Mouse (Mus musculus): ENCODE results near the gene Prr5. TPM values are rescaled to one million over a fixed set of nuclear protein-coding genes. Genes with fewer than 3 reads are reported as not detected.

Gene Prr5
- total RNA-seq, 2 experiments from 2014 or later, result 18.6 to 20.6 TPM

DNA sequence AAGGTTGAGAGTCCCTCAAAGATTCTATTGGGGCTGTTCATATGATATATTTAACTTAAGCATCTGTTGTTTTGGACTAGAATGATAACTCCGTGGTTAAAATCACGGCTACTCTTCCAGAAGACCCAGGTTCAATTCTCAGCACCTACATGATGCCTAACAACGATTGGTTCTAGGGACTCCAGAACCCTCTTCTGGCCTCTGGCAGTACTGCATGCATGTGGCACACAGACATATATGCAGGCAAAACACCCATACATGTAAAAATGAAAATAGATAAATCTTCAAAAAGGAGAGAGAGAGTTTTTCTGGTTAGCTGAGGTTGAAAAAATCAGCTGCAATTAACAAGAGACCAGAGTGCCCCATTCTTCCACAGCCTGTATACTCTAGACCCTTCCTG lies 12.7 kb upstream of the Prr5 start:
- no peak for DNase-seq (ENCODE audit: low spot score in 2 of 2)

DNA sequence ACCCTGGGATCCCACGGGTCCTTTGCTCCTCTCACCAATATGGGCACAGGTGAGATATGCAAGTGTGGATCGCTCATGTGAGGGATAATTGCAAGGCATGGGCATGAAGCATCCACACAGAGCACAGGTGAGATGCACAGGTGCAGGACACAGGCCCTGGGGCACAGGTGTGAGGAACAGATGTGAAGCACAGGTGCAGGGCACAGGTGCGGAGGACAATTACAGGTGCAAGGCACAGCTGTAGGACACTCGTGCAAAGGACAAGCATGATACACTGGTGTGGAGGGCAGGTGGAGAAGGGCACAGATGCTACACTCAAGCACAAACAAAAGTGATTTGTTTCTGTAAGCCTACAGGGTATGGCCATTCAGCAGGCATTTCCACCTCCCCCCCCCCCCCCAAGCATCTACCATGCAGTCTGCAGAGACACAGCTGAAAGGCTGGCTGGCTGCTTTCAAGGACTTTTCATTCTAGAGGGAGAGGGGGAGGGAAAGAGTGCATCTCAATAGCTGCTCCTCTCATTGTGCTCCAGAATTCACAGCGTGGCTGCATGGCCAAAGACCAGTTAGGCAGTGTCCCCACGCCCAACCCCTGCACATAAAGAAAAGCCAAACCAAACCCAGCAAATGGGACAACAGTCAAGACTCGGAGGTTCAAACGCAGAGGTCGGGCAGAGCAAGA lies 11.9 kb upstream of the Prr5 start:
- no peak for DNase-seq (ENCODE audit: low spot score in 2 of 2)

GRCm38 (mm10) chr15:84658655-84659054 lies 10.8 kb upstream of the Prr5 start:
- no peak for DNase-seq (ENCODE audit: low spot score in 2 of 2)

DNA sequence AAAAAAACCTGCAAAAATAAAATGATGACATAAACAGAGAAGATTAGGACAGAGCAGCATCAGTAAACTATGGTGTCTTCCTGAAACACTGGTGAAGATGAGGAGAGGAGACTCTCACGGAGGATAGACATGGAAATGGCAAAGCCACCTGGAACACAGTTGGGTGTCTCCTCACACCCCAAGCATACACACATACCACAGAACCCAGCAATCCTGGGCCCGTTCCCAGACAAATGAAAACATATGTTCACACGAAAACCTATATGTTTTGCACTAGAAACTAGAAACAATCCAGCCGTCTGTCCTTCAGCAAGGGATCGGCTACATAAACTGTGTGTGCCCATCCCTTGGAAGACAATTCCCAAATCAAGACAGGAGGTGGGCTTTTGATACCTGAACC lies 9.6 kb upstream of the Prr5 start:
- no peak for DNase-seq (ENCODE audit: low spot score in 2 of 2)

GRCm38 (mm10) chr15:84661274-84661673 lies 8.1 kb upstream of the Prr5 start:
- no peak for DNase-seq (ENCODE audit: low spot score in 2 of 2)

DNA sequence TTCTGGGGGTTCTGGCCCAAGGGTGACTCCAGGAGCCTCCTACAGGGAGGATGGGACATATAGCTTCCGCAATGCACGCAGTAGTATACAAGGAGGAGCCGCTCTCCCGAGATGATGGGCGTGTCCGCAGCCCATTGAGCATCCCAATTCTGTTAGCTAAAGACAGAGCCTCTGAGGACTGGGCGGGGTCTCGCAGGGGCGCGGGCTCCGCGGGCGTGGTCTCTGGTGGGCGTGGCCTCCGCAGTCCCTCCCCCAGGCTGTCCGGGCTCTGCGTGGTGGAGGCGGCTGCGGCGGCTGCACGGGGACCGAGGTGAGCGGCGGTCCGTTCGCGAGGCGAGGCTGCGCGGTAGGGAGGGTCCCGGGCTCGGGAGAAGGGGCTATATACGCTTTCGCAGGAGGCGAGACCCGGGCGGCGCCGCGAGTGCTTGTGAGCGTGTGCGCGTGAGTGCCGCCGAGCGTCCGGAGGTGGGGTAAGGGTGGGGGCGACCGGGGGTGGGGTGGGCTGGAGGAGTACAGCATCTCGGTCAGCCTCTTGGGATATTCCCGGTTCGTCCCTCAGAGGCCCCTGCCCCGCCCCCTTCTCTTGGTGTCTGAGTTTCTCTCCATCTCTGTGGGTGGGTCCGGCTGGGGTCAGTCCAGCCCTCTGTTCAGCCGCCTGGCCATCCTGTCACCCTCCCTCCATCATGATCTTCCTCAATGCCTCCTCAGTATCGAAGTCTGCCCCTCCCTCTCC lies 6.3 kb upstream of the Prr5 start:
- peak in 1 of 2 experiments; percentile 79 for DNase-seq (ENCODE audit: low spot score in 2 of 2)

DNA sequence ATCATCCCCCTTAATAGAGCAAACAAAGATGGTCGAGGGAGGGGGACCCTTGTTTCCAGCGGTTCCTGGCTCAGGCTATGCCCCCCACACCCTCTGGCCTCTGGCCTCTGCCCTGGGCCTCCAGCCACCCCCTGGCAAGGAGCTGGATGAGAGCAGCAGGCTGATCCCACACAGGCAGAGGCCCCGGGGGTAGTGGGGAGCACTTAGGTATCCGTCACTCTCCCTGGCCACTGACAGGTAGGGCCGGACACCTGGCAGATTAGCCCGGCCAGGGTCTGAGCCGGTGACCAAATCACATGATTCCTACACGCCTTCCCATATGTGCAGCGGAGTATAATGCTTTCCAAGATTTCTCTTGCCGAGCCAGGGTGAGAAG lies 5.7 kb upstream of the Prr5 start:
- DNase-seq (ENCODE audit: low spot score in 2 of 2), result peak in 1 of 2 experiments; percentile 39

DNA sequence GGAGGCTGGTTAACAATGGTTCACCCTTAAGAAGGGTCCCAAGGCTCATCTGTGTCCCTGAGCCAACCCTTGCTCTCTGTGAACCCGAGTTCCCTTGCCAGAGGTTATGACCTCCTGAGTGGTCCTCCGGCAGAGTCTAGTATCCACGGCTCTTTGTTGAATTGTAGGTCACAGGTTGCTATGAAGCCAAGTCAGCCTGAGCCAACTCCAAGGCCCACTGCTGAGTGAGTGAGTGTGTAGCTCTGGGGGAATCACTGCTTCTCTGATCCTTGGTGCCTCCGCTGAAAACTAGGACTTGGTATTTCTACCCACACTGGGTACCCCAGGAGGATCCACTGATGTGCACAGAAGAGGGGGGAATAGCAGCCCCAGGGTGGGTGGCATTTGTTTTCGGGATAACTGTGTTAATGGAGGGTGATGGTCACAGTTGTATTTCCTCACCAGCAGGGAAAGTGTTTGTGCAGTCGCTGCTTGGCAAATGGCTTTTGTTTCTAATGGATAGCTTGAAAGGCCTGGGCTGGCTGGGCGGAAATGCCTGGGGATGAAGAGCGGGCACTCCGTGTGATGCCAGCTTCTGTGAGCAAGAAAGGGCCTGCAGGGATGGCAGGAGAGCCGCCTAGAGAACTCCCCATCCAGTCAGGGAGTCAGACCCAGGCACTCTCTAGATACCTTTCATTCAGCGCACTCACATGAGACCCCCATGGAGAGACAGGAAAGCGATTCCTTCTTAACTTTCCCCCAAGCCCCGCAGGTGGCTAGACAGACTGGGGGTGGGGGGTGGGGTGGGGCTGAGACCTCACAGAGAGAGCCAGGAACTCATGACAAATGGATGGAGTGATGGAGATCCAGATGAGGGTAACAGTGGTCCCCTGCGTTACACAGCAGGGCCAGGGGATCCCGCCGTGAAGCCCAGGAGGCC lies 4.6 kb upstream of the Prr5 start:
- DNase-seq (ENCODE audit: low spot score in 2 of 2), result peak; percentile 43 to 46

DNA sequence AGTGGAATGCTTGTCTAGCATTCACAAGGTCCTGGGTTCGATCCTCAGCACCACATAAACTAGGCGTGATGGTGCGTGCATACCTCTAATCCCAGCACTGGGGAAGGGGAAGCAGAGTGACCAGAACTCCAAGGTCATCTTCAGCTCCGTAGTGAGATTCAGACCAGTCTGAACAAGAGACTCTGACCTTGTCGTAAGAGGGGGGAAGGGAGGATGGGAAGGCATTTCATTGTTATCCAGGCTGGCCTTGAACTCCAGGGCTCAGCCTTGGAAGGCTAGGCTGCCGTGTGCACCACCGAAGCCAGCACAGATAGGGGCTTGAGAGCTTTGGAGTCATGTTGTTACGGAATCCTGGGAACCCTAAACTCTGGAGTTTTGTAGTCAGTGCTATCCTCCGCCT lies 3.8 kb upstream of the Prr5 start:
- no peak for DNase-seq (ENCODE audit: low spot score in 2 of 2)

DNA sequence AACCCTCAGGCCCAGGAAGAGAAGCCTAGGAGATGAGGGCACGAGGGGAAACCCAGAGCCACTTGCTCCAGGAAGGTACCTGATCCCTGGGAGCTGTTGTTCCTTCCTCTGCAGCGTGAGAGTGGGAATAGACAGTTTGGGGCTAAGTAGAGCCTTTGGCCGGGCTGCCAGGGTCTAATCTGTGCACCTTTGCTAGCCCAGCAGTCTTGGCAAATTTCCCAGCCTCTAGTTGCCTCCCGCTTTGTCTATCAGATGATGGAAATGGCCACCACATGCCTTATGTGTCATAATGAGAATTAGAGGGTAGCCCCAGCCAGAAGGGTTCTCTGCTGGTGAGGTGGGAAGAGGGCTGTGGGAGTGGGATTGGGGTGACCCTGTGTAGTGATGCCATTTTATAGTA lies 3.4 kb upstream of the Prr5 start:
- peak in 1 of 2 experiments; percentile 34 for DNase-seq (ENCODE audit: low spot score in 2 of 2)

GRCm38 (mm10) chr15:84667601-84668000 lies 1.8 kb upstream of the Prr5 start:
- DNase-seq (ENCODE audit: low spot score in 2 of 2), result no peak

- DNase-seq (ENCODE audit: low spot score in 2 of 2), result peak in 1 of 2 experiments; percentile 49
These were observed 594 bp downstream of the Prr5 start for GRCm38 (mm10) chr15:84669771-84670656.

- DNase-seq (ENCODE audit: low spot score in 2 of 2), result no peak
These were observed 1.2 kb downstream of the Prr5 start for GRCm38 (mm10) chr15:84670657-84671055.

DNA sequence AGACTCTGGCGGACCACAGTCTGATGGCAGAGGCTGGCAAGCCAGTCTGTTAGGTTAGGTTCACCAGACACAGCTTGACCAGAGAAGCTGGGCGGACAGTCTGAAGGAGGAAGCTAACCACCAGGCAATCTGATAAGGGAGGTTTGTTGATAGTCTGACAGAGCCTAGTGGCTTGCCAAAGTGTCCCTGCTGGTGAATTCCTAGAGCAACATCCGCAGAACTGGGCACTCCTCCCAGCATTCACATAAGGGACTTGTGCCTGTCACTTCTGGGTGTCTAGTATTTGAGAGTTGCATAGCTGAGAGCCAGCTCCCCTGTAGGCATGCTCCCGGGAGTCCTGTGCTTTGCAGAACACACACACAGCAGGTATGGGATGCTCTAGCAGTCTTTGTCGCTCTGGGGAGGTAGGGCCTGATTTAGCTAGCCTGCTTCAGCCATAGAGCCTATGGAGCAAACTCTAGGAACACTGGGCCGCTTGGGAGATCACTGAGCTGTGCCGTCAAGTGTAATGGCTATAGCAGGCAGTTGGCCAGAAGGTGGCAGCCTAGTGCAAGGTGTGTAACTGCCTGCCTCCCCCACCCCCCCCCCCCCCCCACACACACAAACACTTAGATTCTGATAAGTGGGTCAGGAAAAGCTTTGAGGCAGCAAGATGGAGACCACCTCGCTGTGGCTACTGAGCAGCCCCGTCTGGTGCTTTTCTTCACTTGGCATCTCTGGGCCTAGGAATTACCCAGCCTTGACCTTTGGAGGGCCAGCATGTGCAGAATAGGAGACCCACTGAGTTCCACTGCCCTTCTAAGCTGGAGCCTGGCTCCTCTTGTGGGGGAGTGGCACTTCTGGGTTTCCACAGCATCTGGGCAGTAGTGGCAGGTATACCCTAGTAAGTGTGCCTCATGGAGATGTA lies 2.2 kb downstream of the Prr5 start:
- DNase-seq (ENCODE audit: low spot score in 2 of 2), result peak; percentile 63 to 72

DNA sequence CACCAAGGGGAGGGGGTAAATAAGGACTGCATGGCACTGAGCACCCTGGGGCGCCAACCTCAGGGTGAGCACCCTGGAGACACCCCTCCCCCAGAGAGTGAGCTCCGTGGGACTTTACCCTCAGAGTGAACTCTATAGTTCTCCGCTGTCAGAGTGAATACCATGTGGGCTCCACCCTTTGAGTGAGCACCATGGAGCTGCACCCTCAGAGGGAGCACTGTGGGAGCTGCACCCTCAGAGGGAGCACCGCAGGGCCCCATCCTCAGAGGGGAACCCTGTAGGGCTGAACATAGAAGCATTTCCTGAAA lies 2.8 kb downstream of the Prr5 start:
- DNase-seq (ENCODE audit: low spot score in 2 of 2), result no peak

GRCm38 (mm10) chr15:84672616-84673015 lies 3.2 kb downstream of the Prr5 start:
- DNase-seq (ENCODE audit: low spot score in 2 of 2), result no peak

DNA sequence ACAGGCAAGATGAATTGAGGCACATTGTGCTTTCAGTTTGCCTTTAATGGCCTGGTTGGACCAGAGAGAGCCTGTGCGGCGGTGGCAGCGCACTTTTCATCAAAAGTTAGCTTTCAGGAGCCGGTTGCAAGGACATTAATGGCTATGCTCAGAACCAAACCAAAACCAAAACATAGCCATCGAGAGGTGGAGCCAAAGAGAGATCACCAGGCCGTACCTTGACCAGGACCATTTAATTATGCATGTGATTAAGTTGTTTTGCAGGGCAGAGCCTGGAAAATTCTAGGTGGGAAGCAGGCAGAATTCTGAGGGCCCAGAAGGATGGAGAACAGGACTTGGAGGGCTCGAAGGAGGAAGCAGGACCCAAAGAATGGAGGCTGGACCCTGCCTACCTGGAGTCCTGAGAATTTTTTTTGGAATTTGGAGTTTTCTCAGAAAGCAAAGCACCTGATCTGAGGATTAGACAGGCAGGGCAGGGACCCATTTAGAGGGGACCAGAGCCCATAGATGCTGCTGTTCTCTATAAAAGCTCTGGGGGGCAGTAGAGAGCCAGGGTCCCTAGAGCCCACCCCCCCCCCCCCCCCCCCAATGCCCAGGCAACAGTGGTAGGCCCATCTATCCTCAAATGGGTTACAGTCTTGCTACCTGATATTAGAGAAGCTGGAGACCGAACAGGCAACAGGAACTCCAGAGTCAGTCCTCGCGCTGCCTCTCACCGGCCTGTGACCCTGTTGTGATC lies 5.1 kb downstream of the Prr5 start:
- no peak for DNase-seq (ENCODE audit: low spot score in 2 of 2)

DNA sequence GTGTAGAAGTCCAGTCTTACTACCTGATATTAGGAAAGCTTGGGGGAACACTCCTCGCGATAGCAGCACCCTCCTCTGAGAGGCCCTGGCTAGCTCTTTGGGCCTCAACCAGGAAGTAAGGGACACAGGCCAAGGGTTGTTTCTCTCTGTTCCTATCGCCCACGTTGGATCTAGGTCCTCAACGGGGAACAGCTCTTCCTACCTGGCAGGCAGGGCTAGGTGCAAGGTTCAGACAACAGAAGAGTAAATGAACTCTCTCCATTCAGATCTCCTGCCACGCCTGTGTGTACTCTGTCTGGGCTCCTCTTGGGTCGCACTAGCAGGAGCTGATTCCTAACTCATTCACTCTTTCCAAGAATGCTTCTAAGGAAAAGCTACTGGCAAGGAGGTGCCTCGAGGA lies 5.9 kb downstream of the Prr5 start:
- no peak for DNase-seq (ENCODE audit: low spot score in 2 of 2)

DNA sequence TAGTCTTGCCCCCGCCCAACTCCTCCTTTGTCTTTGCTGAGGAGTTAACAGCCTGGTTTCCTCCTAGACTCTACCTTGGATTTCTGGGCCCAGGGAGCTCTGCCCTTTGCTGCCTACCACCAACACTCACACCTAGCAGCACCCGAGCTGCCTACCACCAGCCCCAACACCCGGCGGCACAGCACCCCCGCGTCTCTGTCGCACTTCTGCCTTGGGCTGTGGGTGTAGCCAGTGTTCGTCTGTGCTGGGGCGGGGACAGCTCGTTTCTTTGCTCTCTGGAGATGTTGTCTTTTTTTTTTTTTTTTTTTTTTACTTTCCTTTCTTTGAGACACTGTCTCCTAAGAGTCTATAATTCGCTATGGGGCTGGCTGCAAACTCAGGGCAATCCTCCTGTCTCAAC lies 8.5 kb downstream of the Prr5 start:
- DNase-seq (ENCODE audit: low spot score in 2 of 2), result no peak

Data from layer of hippocampus, postnatal 10 days (tissue).